Mouse (Mus musculus) erythroblast, embryonic 14.5 days (primary cell): ENCODE results near the gene Brd2.

Source experiments
- GATA1 ChIP-seq: IDR thresholded peaks from 2 replicates; pipeline ENCODE4 v1.6.1; 2012; ENCODE audit warnings: low read length, inconsistent platforms, mixed read lengths
- TAL1 ChIP-seq: IDR thresholded peaks from 3 replicates; pipeline ENCODE4 v1.6.1; 2012; ENCODE audit warnings: low read length, inconsistent platforms, mixed read lengths

- TF ChIP-seq GATA1 (no peak), TAL1 (no peak)
These were observed 3.6 kb downstream of the Brd2 start for GRCm38 (mm10) chr17:34118873-34119248.
